Mouse (Mus musculus) small intestine, adult 2 months (tissue): ENCODE results near the gene Snd1.

Source experiments
- CTCF ChIP-seq: fragments of 200-500 bp; IDR thresholded peaks from 2 replicates; pipeline ENCODE4 v1.5.1; 2012; ENCODE audit warnings: low read depth, mild to moderate bottlenecking, control low read depth, inconsistent platforms, low read length, moderate library complexity, mixed read lengths; ENCODE audit not compliant: insufficient replicate concordance, insufficient read length; ENCODE audit errors: extremely low read depth
- POLR2A ChIP-seq: fragments of 200-500 bp; IDR thresholded peaks from 2 replicates; pipeline ENCODE4 v1.6.1; 2012; ENCODE audit warnings: low read depth, mild to moderate bottlenecking, control low read depth, inconsistent platforms, low read length, moderate library complexity

GRCm38 (mm10) chr6:28557728-28558127 lies 82.8 kb downstream of the Snd1 start:
- TF ChIP-seq CTCF (no peak), POLR2A (no peak)
